Mouse (Mus musculus): ENCODE data around the gene Rasl10b. TPM values are rescaled to one million over a fixed set of nuclear protein-coding genes. Genes with fewer than 3 reads are reported as not detected.

Gene Rasl10b
- polyA plus RNA-seq, 1 experiment = 88.9 TPM

GRCm38 (mm10) chr11:83448927-83449236 is 39.9 kb downstream of the Rasl10b start:
- DNase-seq (ENCODE audit: low read depth) = peak; percentile 64
- TF ChIP-seq CTCF (IDR thresholded peaks at IDR 0.05; ENCODE audit: borderline replicate concordance, extremely low read depth, insufficient read depth, insufficient read length) (no peak), POLR2A (IDR thresholded peaks at IDR 0.05; ENCODE audit: borderline replicate concordance, extremely low read depth, insufficient read depth, insufficient read length, poor library complexity, severe bottlenecking) (no peak)

- TF ChIP-seq POLR2A (IDR thresholded peaks at IDR 0.05; ENCODE audit: borderline replicate concordance, extremely low read depth, insufficient read depth, insufficient read length, poor library complexity, severe bottlenecking) = no peak
- TF ChIP-seq CTCF (IDR thresholded peaks at IDR 0.05; ENCODE audit: borderline replicate concordance, extremely low read depth, insufficient read depth, insufficient read length) = no peak
- no peak for DNase-seq (ENCODE audit: low read depth)
Measured at GRCm38 (mm10) chr11:83449298-83449697, 40.4 kb downstream of the Rasl10b start.

- no peak for DNase-seq (ENCODE audit: low read depth)
- TF ChIP-seq CTCF (IDR thresholded peaks at IDR 0.05; ENCODE audit: borderline replicate concordance, extremely low read depth, insufficient read depth, insufficient read length) (no peak), POLR2A (IDR thresholded peaks at IDR 0.05; ENCODE audit: borderline replicate concordance, extremely low read depth, insufficient read depth, insufficient read length, poor library complexity, severe bottlenecking) (no peak)
Measured at GRCm38 (mm10) chr11:83450550-83450949, 41.6 kb downstream of the Rasl10b start.

GRCm38 (mm10) chr11:83451281-83451680 is 42.3 kb downstream of the Rasl10b start:
- no peak for DNase-seq (ENCODE audit: low read depth)
- TF ChIP-seq POLR2A (IDR thresholded peaks at IDR 0.05; ENCODE audit: borderline replicate concordance, extremely low read depth, insufficient read depth, insufficient read length, poor library complexity, severe bottlenecking) = no peak
- no peak for TF ChIP-seq CTCF (IDR thresholded peaks at IDR 0.05; ENCODE audit: borderline replicate concordance, extremely low read depth, insufficient read depth, insufficient read length)

- DNase-seq (ENCODE audit: low read depth) = no peak
- TF ChIP-seq CTCF (IDR thresholded peaks at IDR 0.05; ENCODE audit: borderline replicate concordance, extremely low read depth, insufficient read depth, insufficient read length) = no peak
- TF ChIP-seq POLR2A (IDR thresholded peaks at IDR 0.05; ENCODE audit: borderline replicate concordance, extremely low read depth, insufficient read depth, insufficient read length, poor library complexity, severe bottlenecking) = no peak
Measured at GRCm38 (mm10) chr11:83454548-83454947, 45.6 kb downstream of the Rasl10b start.

- no peak for DNase-seq (ENCODE audit: low read depth)
Measured at GRCm38 (mm10) chr11:83455608-83456007, 46.7 kb downstream of the Rasl10b start.

GRCm38 (mm10) chr11:83457257-83457656 is 48.3 kb downstream of the Rasl10b start:
- TF ChIP-seq CTCF (IDR thresholded peaks at IDR 0.05; ENCODE audit: borderline replicate concordance, extremely low read depth, insufficient read depth, insufficient read length) = no peak
- no peak for TF ChIP-seq POLR2A (IDR thresholded peaks at IDR 0.05; ENCODE audit: borderline replicate concordance, extremely low read depth, insufficient read depth, insufficient read length, poor library complexity, severe bottlenecking)
- no peak for DNase-seq (ENCODE audit: low read depth)

More at GRCm38 (mm10) chr11:83455608-83456007, 46.7 kb downstream of the Rasl10b start:
- TF ChIP-seq POLR2A (IDR thresholded peaks at IDR 0.05; ENCODE audit: borderline replicate concordance, extremely low read depth, insufficient read depth, insufficient read length, poor library complexity, severe bottlenecking) = no peak
- no peak for TF ChIP-seq CTCF (IDR thresholded peaks at IDR 0.05; ENCODE audit: borderline replicate concordance, extremely low read depth, insufficient read depth, insufficient read length)

- DNase-seq (ENCODE audit: low read depth) = no peak
- TF ChIP-seq POLR2A (IDR thresholded peaks at IDR 0.05; ENCODE audit: borderline replicate concordance, extremely low read depth, insufficient read depth, insufficient read length, poor library complexity, severe bottlenecking) (no peak), CTCF (IDR thresholded peaks at IDR 0.05; ENCODE audit: borderline replicate concordance, extremely low read depth, insufficient read depth, insufficient read length) (no peak)
Measured at GRCm38 (mm10) chr11:83457912-83458601, 49.1 kb downstream of the Rasl10b start.

GRCm38 (mm10) chr11:83461462-83462027 is 52.6 kb downstream of the Rasl10b start:
- TF ChIP-seq CTCF (IDR thresholded peaks at IDR 0.05; ENCODE audit: borderline replicate concordance, extremely low read depth, insufficient read depth, insufficient read length) = no peak
- no peak for TF ChIP-seq POLR2A (IDR thresholded peaks at IDR 0.05; ENCODE audit: borderline replicate concordance, extremely low read depth, insufficient read depth, insufficient read length, poor library complexity, severe bottlenecking)
- DNase-seq (ENCODE audit: low read depth) = no peak

GRCm38 (mm10) chr11:83462711-83463244 is 53.8 kb downstream of the Rasl10b start, which contains the start of gene Mmp28:
TSS of gene Mmp28 (minus strand) at chr11:83463071.
- peak; percentile 19 for DNase-seq (ENCODE audit: low read depth)
- no peak for TF ChIP-seq CTCF (IDR thresholded peaks at IDR 0.05; ENCODE audit: borderline replicate concordance, extremely low read depth, insufficient read depth, insufficient read length)
- TF ChIP-seq POLR2A (IDR thresholded peaks at IDR 0.05; ENCODE audit: borderline replicate concordance, extremely low read depth, insufficient read depth, insufficient read length, poor library complexity, severe bottlenecking) = no peak

GRCm38 (mm10) chr11:83465976-83466375 is 57.0 kb downstream of the Rasl10b start:
- DNase-seq (ENCODE audit: low read depth) = peak; percentile 68
- TF ChIP-seq CTCF (IDR thresholded peaks at IDR 0.05; ENCODE audit: borderline replicate concordance, extremely low read depth, insufficient read depth, insufficient read length) = no peak
- TF ChIP-seq POLR2A (IDR thresholded peaks at IDR 0.05; ENCODE audit: borderline replicate concordance, extremely low read depth, insufficient read depth, insufficient read length, poor library complexity, severe bottlenecking) = no peak

All from brain, embryonic 14.5 days (tissue).